Mouse (Mus musculus) retina, embryonic 14.5 days (tissue): ENCODE measurements around the gene Ankrd33b.
A peak's percentile ranks its signal among the peaks of the same experiment; 100 is the strongest.

Experiments
- DNase-seq: peaks from one replicate; pipeline ENCODE4 v3.0.0-alpha.2; 2015; ENCODE audit warnings: low spot score

The Ankrd33b gene

DNA sequence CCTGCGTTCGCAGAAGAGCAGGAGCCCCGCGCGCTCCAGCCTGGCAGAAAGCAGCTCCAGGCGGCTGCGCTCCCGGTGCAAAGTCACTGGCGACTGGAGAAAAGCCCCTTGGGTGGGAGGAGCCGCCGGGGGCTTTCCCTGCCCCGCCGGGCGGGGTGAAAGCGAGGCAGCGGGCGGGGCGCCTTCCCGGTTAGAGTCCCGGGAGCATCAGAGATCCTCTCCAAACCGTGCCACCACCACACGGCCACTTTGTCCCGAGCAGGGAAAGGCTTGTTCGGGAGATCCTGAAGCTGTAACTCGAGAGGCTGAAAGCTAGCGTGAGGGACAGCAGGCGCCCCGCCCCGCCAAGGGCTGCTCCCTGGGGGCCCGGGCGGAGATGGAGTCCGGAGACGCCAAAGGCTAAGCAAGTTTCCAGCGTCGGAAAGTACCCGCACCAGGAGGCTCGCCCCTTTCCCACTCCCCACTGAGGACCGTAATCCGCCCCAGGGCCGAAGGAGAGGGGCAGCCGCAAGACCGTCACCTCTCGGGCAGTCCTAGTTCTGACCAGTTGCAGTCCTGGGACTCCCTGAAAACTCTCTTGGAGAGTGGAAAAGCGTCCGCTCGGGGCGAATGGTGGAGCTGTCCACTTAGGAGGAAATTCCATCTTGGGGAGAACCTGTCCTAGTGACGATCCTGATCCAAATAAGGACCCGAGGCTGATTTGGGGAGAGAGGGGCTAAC lies at the start of gene Ankrd33b:
TSS of gene Ankrd33b (minus strand) at position 246 of the 720 bp plus-strand sequence.
- peak; percentile 69 for DNase-seq

DNA sequence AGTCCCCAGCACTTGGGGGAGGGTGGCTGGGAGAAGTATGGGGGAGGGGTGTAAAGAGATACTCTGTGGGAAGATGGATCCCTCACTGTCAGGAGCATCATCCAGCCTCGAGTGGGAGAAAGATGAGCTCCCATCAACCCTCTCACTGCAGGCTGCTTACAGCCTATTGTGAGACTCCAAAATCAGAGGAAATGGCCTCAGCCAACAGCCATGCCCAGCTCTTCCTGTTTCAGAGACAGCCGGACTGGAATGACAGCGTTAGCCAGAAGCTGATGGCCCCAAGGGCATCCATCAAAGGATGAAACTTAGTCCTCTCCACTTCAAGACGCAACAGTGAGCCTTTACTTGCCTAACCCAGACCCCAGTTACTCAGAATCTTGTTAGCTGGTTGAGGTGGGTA lies 47.7 kb upstream of the Ankrd33b start:
- no peak for DNase-seq

DNA sequence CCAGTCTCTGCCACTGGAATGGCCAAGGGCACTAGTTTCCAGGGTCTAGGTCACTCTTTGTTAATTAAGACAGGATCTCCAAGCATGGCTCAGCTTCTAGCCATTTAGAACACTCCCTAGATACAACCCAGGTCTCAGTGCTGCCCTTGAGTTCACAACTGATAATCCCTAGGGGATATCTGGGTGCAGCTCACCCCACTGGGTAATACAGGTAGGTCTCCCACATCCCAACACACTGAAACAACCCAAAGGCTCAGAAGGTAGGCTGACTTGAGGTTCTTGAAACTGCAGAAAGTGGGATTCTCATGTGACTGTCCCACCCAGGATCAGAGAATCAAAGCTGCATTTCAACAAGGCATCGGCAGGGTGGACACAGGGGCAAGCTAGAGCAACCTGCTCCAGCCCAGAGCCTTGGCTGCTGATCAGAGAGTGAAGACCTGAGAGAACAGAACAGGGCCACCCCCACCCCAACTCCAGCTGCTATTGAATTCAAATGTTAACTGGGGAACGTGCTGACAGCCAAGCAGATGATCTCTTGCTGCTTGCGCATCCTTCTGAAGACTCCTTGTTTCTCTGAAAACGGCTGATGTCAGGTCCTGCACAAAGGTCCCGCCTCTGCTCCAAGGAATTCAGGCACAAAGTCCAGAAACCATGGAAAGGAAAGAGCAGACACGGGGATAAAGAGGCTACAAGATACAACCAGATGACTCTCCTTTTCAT lies 46.8 kb upstream of the Ankrd33b start:
- DNase-seq: no peak

DNA sequence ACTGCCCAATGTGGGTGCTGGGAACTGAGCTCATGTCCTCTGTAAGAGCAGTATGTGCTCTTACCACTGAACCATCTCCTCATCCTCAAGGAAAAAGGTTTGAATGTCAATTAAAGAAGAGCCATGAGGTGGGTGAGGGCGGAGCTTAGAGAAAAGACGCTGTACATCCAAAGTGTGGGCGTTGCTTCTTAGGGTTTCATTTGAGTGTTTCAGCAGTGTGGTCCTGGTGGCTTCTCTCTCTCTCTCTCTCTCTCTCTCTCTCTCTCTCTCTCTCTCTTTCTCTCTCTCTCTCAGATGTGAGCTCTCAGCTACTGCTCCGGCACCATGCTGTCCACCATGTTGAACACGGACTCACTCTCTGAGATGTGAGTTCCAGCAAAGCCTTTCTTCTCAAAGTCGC lies 46.1 kb upstream of the Ankrd33b start:
- DNase-seq: no peak

DNA sequence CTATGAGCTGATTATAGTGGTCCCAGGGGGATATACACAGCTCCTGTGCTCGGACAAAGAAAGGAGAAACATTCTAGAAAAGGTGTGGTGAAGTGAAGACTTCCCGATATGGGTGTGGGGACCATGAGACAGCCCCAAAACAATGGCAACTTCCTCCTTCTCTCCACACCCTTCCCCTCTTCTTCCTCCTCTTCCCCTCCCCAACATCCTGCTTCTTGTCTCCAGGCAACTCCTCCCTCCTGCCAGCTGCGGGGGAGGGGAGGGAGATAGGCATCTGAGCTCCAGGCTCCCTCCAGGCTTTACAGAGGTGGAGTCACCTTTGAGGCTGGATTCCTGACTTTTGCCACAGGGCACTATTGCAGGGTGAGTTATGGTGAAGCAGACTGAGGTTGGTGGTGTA lies 45.4 kb upstream of the Ankrd33b start:
- no peak for DNase-seq

DNA sequence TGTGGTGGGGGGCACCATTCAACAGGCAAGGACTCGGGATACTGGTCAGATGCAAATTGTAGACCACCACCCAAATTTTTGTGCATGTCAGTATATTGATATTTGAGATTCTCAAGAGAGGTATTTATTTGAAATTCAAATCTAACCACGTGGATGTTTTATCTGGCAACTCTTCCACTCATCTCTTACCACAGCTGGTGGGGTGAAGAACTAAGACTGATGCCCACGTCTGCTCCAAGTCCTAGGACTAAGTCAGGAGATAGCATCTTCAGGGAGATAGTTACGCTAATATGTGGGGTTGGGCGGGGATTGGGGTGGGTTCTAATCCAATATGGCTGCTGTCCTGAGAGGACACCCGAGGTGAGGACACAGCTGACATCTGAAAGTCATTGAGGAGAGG lies 44.9 kb upstream of the Ankrd33b start:
- no peak for DNase-seq

DNA sequence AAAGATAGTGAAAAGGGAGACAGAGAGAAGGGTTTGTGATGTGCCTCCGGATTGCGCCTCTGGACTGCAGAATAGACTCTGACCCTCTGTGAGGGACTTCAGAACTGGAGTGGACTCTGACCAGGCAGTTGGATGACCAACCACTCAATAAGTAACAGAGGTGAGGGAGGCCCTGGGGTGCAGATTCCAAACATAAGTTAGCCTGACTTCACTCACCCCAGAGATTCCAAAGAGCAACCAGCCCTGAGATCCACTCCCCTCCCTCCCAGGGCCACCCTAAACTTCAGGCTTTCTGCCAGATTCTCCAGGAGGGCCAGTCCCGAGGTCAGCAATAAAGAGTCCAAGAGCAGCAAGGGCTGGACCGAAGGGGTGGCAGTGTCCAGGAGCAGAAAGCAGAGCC lies 40.0 kb upstream of the Ankrd33b start:
- no peak for DNase-seq

DNA sequence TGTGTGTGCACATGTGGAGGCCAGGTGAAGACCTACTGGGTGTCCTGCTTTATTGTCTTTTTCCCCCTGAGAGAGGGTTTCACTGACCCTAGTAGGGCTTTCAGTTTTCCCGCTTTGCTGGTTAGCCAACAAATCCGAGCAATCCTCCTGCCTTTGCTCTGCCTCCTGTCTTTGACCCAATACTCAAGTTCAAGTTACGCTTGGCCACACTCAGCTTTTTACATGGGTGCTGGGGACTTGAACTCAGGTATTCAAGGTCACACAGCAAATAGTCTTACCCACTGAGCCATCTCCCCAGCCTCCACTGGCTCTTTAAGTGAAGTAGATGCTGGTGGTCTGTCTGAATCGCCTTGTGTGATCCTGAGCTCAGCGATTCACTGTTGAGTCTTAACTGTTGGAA lies 39.4 kb upstream of the Ankrd33b start:
- DNase-seq: no peak

DNA sequence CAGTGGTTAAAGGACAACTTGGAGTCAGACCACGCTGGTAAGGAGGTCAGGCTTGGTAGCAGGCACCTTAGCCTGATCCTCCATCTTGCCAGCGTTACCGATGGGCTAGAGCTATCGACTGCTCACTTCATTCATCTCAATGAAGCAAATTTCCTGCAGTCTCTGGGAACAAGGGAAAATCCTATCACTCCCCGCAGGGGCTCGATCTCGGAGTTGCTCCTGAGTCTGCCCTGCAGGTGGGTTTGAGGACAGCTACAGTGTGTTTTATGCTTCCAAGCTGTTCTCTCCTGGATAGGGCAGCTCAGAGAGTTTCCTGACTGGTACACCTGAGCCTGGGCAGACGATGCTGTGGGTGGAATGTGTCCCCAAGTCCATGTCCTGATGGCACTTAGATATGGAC lies 36.8 kb upstream of the Ankrd33b start:
- DNase-seq: no peak

DNA sequence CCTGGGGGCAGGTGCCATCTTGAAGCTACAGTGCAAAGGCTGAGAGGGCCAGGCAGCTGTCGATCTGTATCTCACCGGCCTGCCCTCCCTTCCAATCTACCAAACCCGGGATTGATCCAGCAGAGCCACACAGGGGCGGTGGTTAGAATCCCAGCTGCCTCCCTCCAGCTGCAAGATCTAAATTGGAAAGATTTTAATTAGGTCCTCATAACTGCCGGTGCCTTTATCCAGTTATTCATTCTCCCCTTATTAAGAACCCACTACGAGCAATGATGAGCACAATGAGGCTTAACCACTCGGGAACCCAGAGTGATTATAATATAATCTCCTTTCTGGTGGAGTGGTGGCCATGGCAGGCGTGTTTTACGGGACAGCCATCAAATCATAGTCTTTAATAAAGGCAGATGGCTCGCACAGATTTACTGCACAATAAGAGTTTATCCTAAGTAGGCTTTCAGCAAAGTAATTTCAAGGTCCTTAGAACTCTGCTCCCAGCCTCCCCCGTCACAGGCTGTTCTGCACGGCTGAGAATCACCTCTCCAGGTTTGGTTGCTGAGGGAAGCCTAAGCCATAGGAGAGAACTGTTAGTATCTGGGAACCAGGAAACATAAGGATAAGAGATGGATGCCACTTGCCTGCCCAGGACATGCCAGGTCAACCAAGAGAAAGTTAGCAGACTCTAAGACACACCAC lies 34.8 kb upstream of the Ankrd33b start:
- DNase-seq: peak; percentile 63

DNA sequence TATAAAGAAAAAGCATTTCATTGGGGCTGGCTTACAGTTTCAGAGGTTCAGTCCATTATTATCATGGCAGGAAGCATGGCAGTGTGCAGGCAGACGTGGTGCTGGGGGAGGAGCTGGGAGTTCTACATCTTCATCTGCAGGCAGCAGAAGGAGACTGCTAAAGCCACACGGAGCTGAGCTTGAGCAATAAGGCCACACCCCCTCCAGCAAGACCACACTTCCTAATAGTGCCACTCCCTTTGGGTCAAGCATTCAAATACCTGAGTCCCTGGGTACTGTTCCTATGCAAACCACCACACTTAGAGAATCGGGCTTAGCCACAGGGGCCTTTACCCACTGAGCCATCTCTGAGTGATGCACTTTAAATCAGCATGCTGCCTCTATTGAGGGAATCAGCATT lies 33.4 kb upstream of the Ankrd33b start:
- no peak for DNase-seq

DNA sequence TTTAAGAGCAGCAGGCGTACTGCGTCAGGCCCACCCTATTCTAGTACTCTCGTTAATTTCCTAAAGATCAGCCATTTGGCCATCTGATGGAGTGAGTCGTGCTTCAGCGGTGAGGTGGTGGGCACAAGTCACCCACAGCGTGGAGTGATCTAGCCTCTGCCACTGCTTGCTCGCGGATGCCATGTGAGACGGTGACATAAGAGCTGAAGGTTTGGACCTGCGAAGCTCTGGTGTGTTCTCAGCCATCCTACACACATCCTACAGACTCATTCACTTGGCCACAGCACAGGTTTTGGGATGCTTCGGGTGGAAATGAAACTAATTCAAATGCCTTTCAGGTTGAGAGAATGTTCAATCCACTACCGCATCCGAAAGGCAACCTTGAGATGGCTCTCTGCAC lies 31.2 kb upstream of the Ankrd33b start:
- DNase-seq: no peak

DNA sequence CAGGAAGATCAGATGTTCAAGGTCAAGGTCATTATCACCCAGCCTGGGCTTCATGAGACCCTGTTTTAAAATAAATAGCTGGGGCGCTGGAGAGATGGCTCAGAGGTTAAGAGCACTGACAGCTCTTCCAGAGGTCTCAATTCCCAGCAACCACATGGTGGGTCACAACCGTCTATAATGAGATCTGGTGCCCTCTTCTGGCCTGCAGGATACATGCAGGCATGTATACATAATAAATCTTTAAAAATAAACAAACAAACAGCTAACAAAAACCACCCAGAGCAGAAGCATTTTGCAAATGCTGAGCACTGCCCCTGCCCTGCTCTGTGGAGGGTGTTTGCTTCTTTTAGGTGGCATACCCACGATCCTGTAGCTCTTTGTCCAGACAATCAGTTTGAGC lies 29.9 kb upstream of the Ankrd33b start:
- DNase-seq: no peak

DNA sequence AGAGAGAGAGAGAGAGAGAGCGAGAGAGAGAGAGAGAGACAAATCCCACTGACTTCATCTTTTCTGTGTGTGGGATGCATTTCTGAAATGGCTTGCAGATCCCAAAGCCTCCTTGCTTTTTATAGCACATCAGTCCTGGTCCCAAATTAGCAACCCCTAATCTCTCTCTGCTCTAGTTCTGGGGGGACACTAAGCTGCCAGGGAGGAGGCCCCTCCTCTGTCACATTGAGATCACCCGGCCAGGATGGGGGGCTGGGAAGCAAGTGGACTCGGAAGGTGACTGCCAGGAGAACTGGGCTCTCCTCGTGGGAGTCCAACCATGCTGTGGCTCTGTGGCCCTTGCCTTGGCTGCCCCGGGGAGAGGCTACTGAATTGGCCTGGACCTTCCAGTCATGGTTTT lies 29.2 kb upstream of the Ankrd33b start:
- no peak for DNase-seq

DNA sequence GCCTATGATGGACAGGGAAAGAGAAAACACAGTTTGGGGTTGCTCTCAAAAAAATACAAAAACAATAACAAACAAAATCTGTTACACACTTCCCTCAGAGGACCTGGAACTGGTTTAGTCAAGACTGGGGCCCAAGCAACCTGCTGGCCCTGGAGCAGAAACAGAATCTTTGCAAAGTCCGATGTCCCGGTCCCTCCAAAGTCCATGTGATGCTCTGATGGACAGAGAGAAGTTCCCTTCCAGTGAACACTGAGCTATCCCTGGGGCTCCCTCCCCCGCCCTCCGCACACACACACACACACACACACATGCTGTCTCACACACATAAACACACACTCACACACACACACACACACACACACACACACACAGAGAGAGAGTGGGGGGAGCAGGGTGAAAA lies 28.5 kb upstream of the Ankrd33b start:
- no peak for DNase-seq

DNA sequence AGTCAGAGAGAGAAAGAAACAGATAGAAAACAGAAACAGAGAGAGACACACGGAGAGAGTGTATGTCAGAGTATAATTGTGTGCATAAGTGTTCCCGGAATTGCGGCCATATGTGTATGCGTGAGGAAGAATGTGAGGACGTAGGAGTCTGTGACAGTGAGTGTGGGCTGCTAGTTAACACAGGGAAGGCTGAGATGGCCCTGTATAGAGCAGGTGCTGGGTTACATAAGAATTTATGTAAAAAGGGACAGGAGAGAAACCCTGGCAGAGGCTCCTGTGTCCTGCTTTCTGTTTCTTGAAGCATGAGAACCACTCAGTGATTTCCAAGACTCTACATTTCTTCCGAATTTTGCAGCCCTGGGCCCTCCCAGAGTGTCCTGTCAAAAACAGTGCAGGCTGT lies 25.9 kb upstream of the Ankrd33b start:
- no peak for DNase-seq

DNA sequence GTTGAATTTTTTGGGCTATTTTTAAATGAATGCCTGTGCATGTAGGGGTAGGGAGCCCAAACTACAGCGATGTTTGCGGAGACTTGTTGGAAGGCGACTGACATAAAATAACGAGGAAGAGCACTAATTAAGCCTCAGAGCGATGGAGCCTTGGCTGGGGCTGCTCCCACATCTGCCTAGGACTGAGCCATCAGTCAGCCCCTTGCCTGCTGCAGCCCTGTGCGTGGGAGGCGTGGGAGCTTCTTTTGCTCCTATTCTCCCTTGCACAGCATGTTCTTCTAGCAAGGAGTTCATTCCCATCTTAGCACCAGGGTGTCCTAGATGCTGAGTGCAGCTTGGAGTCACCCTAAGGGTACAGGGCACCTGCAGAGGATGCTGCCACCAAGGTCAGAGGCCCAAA lies 25.2 kb upstream of the Ankrd33b start:
- DNase-seq: no peak

DNA sequence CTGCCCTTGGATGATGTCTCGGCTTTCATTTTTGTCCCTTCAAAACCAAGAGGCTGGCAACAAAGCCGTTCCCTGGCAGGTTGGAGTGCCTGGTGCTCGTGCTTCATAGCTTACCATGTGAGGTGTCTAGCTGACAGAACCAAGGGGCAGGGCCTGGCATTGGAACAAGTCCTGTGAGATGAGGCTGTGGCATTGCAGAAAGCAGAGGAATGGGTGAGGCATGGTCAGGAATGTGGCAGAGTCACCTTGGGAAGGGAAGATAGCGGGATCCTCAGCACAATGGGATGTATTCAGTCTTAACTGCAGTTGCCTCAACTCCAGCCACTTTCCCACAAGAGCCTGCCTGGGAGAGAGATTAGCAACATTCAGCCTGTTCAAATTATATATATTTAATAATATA lies 24.6 kb upstream of the Ankrd33b start:
- DNase-seq: no peak

DNA sequence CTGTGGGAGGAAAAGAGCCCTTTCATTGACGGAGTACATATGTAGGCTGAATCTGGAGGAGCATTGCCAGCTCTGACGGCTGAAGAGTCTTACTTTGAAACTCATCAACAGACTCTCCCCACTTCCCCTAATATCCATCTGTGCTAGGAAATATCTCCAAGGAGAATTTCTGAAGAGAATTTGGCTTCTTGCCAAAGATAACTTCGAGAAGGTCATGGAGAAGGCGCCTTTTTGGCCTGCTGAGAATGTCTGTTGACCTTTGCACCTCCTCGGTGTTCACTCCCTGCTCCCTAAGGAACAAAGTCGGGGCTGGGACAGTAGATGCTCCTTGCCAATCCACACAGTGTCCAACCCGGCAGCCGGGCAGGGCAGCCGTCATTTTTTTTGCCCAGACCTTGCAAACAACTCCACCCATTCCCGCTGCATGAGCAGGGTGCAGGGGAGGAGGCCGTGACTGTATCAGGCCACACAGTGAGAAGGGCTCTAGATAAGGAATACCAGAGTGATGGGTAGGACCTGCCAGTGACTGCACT lies 14.5 kb upstream of the Ankrd33b start:
- no peak for DNase-seq

DNA sequence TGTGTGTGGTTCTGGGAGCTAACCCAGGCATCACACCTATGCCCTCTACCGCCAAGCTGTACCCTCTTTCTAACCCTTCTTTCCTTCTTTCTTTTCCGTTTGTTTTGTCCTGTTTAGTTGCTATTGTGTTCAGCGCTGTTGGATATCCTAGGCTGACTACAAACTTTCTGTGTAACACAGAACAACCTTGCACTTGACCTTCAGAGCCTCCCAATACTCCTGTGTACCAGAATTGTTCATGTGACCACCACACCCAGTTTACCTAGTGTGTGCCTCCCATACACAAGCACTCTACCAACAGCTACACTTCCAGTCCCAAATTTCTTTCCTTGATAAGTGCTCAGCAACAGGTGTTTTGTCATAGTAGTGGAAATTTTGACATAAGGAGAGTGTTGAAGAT lies 11.9 kb upstream of the Ankrd33b start:
- no peak for DNase-seq

DNA sequence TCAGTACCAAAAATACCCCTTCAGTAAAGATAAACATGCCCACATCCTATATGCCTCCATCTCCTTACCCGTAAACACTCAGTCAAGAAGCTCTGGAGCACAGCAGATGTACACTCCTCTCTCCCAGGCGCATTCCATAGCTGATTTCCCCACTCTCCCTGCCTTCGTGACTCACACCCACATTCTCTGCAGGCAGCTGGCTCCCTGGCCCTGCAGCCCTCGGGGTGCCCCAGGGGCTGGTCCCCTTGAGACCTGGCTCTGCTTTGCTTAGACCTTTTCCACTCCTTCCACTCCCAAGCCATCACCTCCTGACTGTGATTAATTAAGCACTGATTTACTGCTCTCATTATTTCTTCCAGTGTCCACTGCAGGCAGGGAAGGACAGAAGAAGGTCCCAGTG lies 7.7 kb upstream of the Ankrd33b start:
- no peak for DNase-seq

DNA sequence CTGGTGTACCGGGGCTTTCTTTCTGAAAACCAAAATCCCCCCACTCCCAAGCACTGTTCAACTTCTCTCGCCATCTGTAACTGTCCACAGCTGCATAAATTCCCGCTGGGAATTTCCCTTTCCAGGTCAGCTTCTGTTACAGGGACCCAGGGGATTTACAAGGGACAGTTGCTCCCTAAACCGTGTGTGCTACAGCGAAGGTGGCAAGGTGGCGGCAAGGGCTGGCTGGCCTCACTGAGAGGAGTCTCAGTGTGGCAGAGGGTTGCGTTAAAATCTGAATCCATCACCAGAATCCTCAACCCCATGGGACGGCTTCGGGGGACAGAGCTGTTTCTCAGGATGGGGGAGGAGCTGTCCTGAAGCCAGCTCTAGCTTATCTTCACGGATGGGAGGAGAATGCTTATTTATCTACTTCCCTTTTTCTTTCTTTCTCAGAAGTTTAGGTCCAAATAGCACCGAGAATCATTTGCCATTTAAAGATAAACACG lies 1.6 kb upstream of the Ankrd33b start:
- peak; percentile 43 for DNase-seq

DNA sequence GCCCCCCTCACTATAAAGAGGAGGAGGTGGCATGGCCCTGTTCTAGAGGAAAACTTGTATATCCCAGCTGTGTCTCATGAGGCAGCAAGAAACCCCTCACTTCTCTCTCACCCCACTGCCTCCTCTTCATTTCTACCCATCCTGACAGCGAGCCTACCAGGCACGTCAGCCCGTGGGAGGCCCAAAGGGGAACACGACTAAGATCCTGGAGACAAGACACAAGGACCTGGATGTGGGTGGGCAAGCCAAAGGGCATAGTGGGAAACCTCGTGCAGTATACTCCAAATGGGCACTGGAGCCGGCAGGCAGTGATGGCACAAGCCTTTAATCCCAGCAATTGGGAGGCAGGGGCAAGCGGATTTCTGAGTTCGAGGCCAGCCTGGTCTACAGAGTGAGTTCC lies 1.0 kb upstream of the Ankrd33b start:
- peak; percentile 32 for DNase-seq
